Mouse (Mus musculus): ENCODE results near the gene Tmcc3. TPM values are rescaled to one million over a fixed set of nuclear protein-coding genes. Genes with fewer than 3 reads are reported as not detected.

Gene Tmcc3
- total RNA-seq, 1 experiment: 7.0 TPM

- no peak overlapping the region for H3K27ac ChIP-seq (ENCODE audit: insufficient read depth, low read depth, low read length, poor library complexity, severe bottlenecking)
- H3K9me3 ChIP-seq (ENCODE audit: control insufficient read depth, insufficient read depth, low read depth, low read length): no peaks in the 10 kb centered on the region
- H3K4me1 ChIP-seq (ENCODE audit: control insufficient read depth in 2 of 2, insufficient read depth in 2 of 2, low read length in 2 of 2, poor library complexity in 1 of 2): peaks cover 0 to 2% of the 10 kb centered on the region in 2 experiments; a peak in 2 of 4 replicates
- no peak for TF ChIP-seq CHD2 (IDR thresholded peaks at IDR 0.05; ENCODE audit: low read depth, low read length)
- no peak for TF ChIP-seq HCFC1 (IDR thresholded peaks at IDR 0.05; ENCODE audit: borderline replicate concordance, insufficient read depth, low read length)
- no peak for TF ChIP-seq ZNF384 (IDR thresholded peaks at IDR 0.05; ENCODE audit: low read depth, low read length)
- TF ChIP-seq MAFK (IDR thresholded peaks at IDR 0.05; ENCODE audit: insufficient read depth, low read depth, low read length): no peak
- TF ChIP-seq ZC3H11A (IDR thresholded peaks at IDR 0.05; ENCODE audit: borderline replicate concordance, low read depth, low read length): no peak
- H3K4me3 ChIP-seq (ENCODE audit: insufficient read depth in 1 of 2, low read depth in 1 of 2, low read length in 2 of 2, poor library complexity in 1 of 2, severe bottlenecking in 1 of 2): no peak overlapping the region
- in situ Hi-C loops (cut with MboI; ENCODE audit: low sequenced_read_pairs in 2 of 2, unreplicated experiment in 2 of 2): no loop called here
- H3K9ac ChIP-seq (ENCODE audit: insufficient read depth, low read depth, low read length, poor library complexity, severe bottlenecking): no peak overlapping the region; the same call in 1 of the 2 replicates
- H3K36me3 ChIP-seq (ENCODE audit: control insufficient read depth, insufficient read depth, low read length, poor library complexity, severe bottlenecking): no peaks in the 10 kb centered on the region
- no peak for DNase-seq (ENCODE audit: low read depth, low spot score)
Measured at GRCm38 (mm10) chr10:94562991-94563390, 251.2 kb downstream of the Tmcc3 start.

- in situ Hi-C loops (cut with MboI; ENCODE audit: low sequenced_read_pairs in 2 of 2, unreplicated experiment in 2 of 2): no loop called here
- no peaks in the 10 kb centered on the region for H3K9me3 ChIP-seq (ENCODE audit: control insufficient read depth, insufficient read depth, low read depth, low read length)
- H3K36me3 ChIP-seq (ENCODE audit: control insufficient read depth, insufficient read depth, low read length, poor library complexity, severe bottlenecking): no peaks in the 10 kb centered on the region
- H3K9ac ChIP-seq (ENCODE audit: insufficient read depth, low read depth, low read length, poor library complexity, severe bottlenecking): no peak overlapping the region
- peaks cover 0 to 2% of the 10 kb centered on the region in 2 experiments; a peak in 1 of 4 replicates for H3K4me1 ChIP-seq (ENCODE audit: control insufficient read depth in 2 of 2, insufficient read depth in 2 of 2, low read length in 2 of 2, poor library complexity in 1 of 2)
- no peak for TF ChIP-seq MAFK (IDR thresholded peaks at IDR 0.05; ENCODE audit: insufficient read depth, low read depth, low read length)
- TF ChIP-seq ZNF384 (IDR thresholded peaks at IDR 0.05; ENCODE audit: low read depth, low read length): no peak
- no peak for TF ChIP-seq CHD2 (IDR thresholded peaks at IDR 0.05; ENCODE audit: low read depth, low read length)
- no peak for TF ChIP-seq HCFC1 (IDR thresholded peaks at IDR 0.05; ENCODE audit: borderline replicate concordance, insufficient read depth, low read length)
- TF ChIP-seq ZC3H11A (IDR thresholded peaks at IDR 0.05; ENCODE audit: borderline replicate concordance, low read depth, low read length): no peak
- H3K27ac ChIP-seq (ENCODE audit: insufficient read depth, low read depth, low read length, poor library complexity, severe bottlenecking): no peak overlapping the region
- no peak overlapping the region for H3K4me3 ChIP-seq (ENCODE audit: insufficient read depth in 1 of 2, low read depth in 1 of 2, low read length in 2 of 2, poor library complexity in 1 of 2, severe bottlenecking in 1 of 2)
- no peak for DNase-seq (ENCODE audit: low read depth, low spot score)
Measured at GRCm38 (mm10) chr10:94565410-94566221, 253.9 kb downstream of the Tmcc3 start.

GRCm38 (mm10) chr10:94566222-94566868 lies 254.6 kb downstream of the Tmcc3 start:
- Histone ChIP-seq H3K9ac (ENCODE audit: insufficient read depth, low read depth, low read length, poor library complexity, severe bottlenecking) (no peak overlapping the region), H3K27ac (ENCODE audit: insufficient read depth, low read depth, low read length, poor library complexity, severe bottlenecking) (no peak overlapping the region), H3K4me3 (ENCODE audit: insufficient read depth in 1 of 2, low read depth in 1 of 2, low read length in 2 of 2, poor library complexity in 1 of 2, severe bottlenecking in 1 of 2) (no peak overlapping the region), H3K36me3 (ENCODE audit: control insufficient read depth, insufficient read depth, low read length, poor library complexity, severe bottlenecking) (no peaks in the 10 kb centered on the region), H3K9me3 (ENCODE audit: control insufficient read depth, insufficient read depth, low read depth, low read length) (no peaks in the 10 kb centered on the region), H3K4me1 (ENCODE audit: control insufficient read depth in 2 of 2, insufficient read depth in 2 of 2, low read length in 2 of 2, poor library complexity in 1 of 2) (peaks cover 0 to 2% of the 10 kb centered on the region in 2 experiments; a peak in 1 of 4 replicates)
- in situ Hi-C loops (cut with MboI; ENCODE audit: low sequenced_read_pairs in 2 of 2, unreplicated experiment in 2 of 2): no loop called here
- no peak for DNase-seq (ENCODE audit: low read depth, low spot score)
- TF ChIP-seq ZC3H11A (IDR thresholded peaks at IDR 0.05; ENCODE audit: borderline replicate concordance, low read depth, low read length) (no peak), CHD2 (IDR thresholded peaks at IDR 0.05; ENCODE audit: low read depth, low read length) (no peak), MAFK (IDR thresholded peaks at IDR 0.05; ENCODE audit: insufficient read depth, low read depth, low read length) (no peak), ZNF384 (IDR thresholded peaks at IDR 0.05; ENCODE audit: low read depth, low read length) (no peak), HCFC1 (IDR thresholded peaks at IDR 0.05; ENCODE audit: borderline replicate concordance, insufficient read depth, low read length) (no peak)

- no peaks in the 10 kb centered on the region for H3K9me3 ChIP-seq (ENCODE audit: control insufficient read depth, insufficient read depth, low read depth, low read length)
- H3K4me1 ChIP-seq (ENCODE audit: control insufficient read depth in 2 of 2, insufficient read depth in 2 of 2, low read length in 2 of 2, poor library complexity in 1 of 2): peaks cover 0 to 2% of the 10 kb centered on the region in 2 experiments; a peak in 1 of 4 replicates
- TF ChIP-seq ZC3H11A (IDR thresholded peaks at IDR 0.05; ENCODE audit: borderline replicate concordance, low read depth, low read length) (no peak), MAFK (IDR thresholded peaks at IDR 0.05; ENCODE audit: insufficient read depth, low read depth, low read length) (no peak), HCFC1 (IDR thresholded peaks at IDR 0.05; ENCODE audit: borderline replicate concordance, insufficient read depth, low read length) (no peak), CHD2 (IDR thresholded peaks at IDR 0.05; ENCODE audit: low read depth, low read length) (no peak), ZNF384 (IDR thresholded peaks at IDR 0.05; ENCODE audit: low read depth, low read length) (no peak)
- H3K9ac ChIP-seq (ENCODE audit: insufficient read depth, low read depth, low read length, poor library complexity, severe bottlenecking): no peak overlapping the region
- in situ Hi-C loops (cut with MboI; ENCODE audit: low sequenced_read_pairs in 2 of 2, unreplicated experiment in 2 of 2): no loop called here
- no peak overlapping the region for H3K27ac ChIP-seq (ENCODE audit: insufficient read depth, low read depth, low read length, poor library complexity, severe bottlenecking)
- DNase-seq (ENCODE audit: low read depth, low spot score): no peak
- H3K4me3 ChIP-seq (ENCODE audit: insufficient read depth in 1 of 2, low read depth in 1 of 2, low read length in 2 of 2, poor library complexity in 1 of 2, severe bottlenecking in 1 of 2): no peak overlapping the region
- no peaks in the 10 kb centered on the region for H3K36me3 ChIP-seq (ENCODE audit: control insufficient read depth, insufficient read depth, low read length, poor library complexity, severe bottlenecking)
Measured at GRCm38 (mm10) chr10:94567251-94567650, 255.5 kb downstream of the Tmcc3 start.
